Mouse (Mus musculus): ENCODE measurements at regions not wholly inside any gene's neighbourhood (a gene's known extent, or its start where the extent isn't known, plus 50 kb on each side); places are given as distances from the start of the nearest gene placed in this dataset.

DNA sequence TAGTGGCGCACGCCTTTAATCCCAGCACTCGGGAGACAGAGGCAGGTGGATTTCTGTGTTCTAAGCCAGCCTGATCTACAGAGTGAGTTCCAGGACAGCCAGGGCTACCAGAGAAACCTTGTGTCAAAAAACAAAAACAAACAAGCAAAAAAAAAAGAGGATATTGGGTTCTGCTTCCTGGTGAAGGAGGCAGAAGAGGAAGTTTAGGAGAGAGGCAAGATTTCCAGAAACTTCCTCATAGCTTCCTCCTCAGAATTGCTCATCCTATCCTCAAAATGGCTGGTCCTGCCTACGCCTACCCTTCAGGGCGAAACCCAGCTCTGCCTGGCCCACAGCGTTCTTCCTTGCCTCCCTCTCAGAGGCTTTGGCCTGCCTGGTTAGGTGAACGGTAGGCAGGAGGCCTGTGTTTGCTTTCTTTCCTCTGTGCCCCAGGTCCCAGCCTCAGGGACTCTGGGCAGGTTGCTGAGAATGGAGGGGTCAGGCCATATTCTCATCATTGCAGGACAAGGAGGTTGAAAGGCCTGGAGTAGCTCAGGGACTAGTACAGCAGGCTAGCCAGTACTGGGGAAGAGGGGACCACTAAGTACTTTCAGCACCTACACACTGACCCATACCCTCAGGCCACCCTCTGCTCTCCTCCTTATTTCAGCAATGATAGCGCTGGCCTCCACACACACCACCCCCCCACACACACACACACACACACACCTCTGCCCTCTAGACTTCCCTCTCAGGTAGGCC, 79.6 kb downstream of the Zfp36l2 start:
- DNase-seq (ENCODE audit: low read depth, low spot score), result no peak

DNA sequence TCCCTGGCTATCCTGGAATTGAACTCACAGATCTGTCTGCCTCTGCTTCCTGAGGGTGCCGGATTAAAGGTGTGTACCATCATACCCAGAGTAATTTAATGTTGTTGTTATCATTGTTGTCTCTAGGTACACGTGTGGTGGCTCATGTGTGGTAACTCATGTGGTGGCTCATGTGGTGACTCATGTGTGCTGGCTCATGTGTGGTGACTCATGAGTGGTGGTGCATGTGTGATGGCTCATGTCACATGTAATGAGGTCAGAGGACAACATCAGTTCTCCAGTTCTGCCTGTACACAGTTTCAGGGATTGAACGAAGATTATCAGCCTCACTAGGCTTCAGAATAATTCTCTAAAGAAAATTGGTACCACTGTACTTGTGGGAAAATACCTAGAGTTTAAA, 80.2 kb downstream of the Zfp36l2 start:
- DNase-seq (ENCODE audit: low read depth, low spot score), result no peak

GRCm38 (mm10) chr17:84104242-84104641, 83.5 kb downstream of the Zfp36l2 start:
- no peak for DNase-seq (ENCODE audit: low read depth, low spot score)

- no peak for DNase-seq (ENCODE audit: low read depth, low spot score)
Measured at GRCm38 (mm10) chr17:84103344-84103743, 84.4 kb downstream of the Zfp36l2 start.

DNA sequence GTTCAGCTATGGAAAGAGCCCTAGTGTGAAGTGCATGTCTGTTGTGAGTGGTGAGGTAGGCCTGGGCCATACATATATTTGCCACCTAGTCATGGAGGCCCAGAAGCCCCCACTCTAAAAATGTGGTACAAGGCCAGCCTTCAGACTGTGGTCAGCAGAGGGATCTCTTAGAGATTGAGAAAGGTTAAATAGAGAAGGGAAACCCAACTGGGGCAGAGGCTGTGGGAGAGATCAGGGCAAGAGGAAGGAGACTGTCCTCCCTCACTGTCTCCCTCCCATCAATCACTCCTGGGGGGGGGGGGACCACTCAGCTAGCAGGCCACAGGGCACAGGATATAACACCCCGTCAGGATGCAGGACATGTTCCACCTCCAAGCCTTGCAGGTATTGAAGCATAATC, 86.1 kb downstream of the Zfp36l2 start:
- DNase-seq (ENCODE audit: low read depth, low spot score), result no peak

DNA sequence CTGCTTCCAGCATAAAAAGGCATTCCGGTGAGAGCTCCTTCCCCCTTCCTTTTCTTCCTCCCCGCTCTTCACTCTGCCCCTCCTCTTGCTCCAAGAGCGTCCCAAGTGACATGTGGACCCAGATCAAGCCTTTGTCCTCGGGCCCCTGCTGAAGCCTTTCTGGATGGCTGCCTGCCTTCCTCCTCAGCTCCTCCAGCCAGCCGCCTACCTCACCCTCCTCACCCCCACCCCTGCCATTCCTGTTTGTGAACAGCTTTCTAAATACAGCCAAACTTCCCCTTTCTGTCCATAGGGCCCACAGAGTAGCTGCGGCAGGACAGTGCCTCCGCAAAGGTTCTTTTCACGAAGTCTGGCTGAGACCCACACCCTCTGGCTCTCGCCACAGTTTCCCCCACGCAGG, 87.2 kb downstream of the Zfp36l2 start:
- DNase-seq (ENCODE audit: low read depth, low spot score), result no peak

GRCm38 (mm10) chr17:84099737-84100136, 88.0 kb downstream of the Zfp36l2 start:
- no peak for DNase-seq (ENCODE audit: low read depth, low spot score)

GRCm38 (mm10) chr17:84097871-84098430, 89.8 kb downstream of the Zfp36l2 start:
- DNase-seq (ENCODE audit: low read depth, low spot score), result no peak

DNA sequence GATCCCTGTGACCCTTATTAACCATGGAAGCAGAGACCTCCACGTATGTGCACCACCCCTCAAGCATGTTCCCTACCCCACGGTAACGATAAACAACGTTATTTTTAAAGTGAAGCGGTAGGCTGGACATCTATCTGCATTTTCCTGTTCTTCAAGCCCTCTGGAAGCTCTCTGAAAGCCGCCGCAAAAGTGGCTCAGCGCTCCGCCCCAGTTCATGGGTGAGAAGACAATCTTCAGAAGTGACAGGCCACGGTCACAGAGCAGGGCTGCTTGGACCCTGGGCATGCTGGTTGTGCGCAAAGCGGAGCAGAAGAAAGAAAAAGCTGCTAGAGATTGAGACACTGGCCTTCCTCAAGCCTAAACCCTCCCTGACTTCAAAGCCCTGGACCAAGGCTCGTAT, 90.5 kb downstream of the Zfp36l2 start:
- no peak for DNase-seq (ENCODE audit: low read depth, low spot score)

DNA sequence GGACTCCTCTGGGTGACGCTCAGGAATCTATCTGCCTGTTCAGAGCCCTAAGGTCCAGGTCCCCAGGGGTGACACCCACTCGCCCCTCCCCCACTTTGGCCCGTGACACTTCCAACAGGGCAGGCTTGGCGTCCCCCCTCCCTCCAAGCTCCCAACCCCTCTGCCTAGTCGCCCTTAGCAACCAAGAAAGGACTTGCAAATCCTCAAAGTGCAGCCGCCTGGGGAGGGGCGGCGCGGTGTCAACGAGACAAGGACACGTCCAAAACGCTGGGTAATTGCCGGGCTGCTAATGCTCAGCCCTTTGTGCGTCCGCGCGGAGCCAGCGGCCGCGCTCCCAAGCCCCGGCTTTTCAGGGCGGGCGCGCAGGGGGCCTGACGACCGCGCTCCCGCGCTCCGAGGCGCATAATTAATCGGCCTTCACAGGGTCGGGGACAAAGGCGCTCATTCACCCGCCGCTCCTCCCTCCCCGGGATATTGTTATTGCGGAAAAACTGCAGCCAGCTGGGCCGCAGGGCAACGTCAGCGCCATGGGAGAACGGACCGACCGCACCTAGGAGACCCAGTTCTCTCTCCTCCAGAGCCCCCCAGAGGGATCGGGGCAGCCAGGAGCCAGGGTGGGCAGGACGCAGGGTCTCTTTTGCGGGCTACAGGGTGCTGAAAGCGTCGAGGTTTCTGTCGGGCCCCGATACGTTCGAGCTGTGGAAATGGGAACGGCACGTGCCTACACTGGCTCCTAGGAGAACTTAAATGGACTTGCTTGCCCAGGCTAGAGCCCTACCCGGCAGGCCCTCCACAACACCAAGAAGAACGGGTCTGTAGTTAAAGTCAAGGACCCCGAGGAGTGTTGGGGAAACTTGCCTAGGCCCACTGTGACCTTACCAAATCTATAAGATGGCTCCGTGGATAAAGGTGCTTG, 91.1 kb downstream of the Zfp36l2 start:
- no peak for DNase-seq (ENCODE audit: low read depth, low spot score)

GRCm38 (mm10) chr17:84095829-84096228, 91.9 kb downstream of the Zfp36l2 start:
- DNase-seq (ENCODE audit: low read depth, low spot score), result no peak

DNA sequence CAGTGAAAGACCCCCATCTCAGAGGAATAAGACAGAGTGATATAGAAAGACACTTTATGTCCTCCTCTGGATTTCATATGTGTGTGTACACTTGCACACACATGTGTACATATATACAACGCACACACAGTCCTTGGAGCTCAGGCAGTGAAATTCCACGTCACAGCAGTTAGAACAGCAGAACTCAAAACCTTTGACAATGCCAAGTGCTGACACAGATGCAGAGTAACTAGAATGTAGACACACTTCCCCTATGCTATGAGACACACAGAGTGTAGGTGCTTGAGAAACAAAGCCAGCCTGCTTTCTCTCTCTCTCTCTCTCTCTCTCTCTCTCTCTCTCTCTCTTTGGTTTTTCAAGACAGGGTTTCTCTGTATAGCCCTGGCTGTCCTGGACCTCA, 92.7 kb downstream of the Zfp36l2 start:
- no peak for DNase-seq (ENCODE audit: low read depth, low spot score)

DNA sequence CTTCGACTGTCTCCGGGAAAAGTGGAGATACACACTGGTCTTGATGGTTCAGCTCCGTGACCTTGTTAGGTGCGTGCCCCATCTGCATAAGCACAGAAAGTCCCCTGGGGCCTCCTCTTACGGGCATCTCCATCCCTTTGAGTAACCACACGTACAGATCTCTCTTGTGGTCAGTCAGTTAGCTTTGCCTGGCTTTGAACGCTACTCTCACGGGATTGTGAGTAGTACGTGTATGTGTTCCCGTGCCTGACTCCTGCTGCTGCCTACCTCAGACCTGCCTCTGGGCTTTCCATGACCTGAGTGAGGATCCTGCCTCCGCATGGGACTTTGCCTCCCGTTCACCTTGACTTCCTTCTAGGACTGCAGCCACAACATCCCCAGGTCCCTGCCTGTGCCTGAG, 101.4 kb downstream of the Zfp36l2 start:
- DNase-seq (ENCODE audit: low read depth, low spot score), result no peak

- no peak for DNase-seq (ENCODE audit: low read depth, low spot score)
Measured at GRCm38 (mm10) chr17:84085721-84086120, 102.0 kb downstream of the Zfp36l2 start.

DNA sequence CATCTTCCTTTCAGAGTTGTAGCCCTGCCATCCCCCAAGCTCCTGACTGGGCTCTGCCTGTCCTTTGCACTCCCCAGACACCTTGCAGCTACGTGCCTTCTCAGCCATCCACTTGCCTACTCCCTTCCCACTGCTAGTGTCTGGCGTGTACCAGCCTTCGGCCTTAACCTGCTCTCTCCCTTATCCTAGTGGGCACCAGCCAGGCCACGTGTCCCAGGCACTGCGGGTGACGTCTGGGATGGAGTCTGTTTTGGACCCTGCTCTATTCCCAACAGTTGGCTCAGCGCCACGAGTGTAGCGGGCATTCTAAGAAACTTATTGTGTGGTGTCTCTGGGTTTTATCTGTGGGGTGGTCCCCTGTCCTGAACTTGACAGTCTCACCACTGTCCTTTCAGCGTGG, 102.5 kb downstream of the Zfp36l2 start:
- DNase-seq (ENCODE audit: low read depth, low spot score), result no peak

DNA sequence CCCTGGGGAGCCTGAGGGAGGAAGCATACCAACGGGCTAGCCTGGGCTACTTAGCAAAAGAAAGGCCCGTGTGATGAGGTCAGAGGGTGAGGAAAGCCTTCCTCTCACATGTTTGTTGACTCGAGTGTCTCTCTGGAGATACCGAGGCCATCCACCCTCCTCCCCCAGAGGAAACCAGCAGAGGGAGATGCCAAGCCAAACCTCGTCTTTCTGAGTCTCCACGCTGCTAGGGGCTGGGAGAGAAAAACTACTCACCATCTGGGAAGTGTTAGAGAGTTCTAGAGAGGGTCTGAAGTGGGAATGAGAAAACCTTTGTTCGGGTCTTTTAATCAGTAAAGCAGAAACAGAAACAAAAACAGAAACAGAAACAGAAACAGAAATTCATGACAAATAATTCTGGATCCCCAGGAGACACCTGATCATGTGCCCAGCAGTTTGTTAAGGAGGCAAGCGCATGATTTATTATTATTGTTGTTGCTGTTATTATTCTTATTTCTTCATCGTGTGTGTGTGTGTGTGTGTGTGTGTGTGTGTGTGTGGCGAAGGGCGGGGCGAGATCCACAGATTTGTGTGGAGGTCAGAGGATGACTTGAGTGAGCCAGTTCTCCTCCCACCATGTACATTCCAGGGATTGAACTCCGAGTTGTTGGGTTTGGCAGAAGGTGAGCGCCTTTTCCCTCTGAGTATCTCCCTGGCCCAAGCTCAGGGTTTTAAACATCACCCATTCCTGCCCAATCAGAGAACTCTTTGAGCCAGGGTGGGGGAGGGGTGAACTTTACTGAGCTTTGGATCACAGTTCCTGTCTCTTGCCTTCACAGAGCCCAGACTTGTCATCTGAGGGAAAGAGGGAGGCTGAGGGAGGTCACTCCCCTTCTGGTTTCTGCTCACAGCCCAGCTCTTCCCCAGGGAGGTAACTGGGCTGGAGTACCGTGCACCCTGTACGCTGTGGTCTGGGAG, 104.2 kb downstream of the Zfp36l2 start:
- DNase-seq (ENCODE audit: low read depth, low spot score), result no peak

DNA sequence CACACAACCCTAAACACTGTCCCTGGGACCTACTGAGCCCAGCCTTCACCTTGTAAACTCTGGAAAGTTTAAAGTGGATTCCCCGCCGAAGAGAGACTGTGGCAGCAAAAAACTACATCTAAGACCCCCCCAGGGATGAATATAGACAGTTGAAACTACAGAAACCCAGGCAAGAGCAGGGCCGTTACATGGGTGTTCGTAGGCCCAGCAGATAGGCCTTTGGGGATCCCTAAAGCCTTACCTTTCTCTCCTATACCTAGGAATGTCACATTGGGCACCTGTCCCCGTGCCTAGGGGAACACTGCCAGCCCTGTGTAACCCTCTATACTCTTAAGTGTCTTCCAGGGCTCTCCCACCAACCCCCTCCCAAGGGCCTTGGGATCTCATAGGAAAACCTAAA, 105.2 kb downstream of the Zfp36l2 start:
- no peak for DNase-seq (ENCODE audit: low read depth, low spot score)

DNA sequence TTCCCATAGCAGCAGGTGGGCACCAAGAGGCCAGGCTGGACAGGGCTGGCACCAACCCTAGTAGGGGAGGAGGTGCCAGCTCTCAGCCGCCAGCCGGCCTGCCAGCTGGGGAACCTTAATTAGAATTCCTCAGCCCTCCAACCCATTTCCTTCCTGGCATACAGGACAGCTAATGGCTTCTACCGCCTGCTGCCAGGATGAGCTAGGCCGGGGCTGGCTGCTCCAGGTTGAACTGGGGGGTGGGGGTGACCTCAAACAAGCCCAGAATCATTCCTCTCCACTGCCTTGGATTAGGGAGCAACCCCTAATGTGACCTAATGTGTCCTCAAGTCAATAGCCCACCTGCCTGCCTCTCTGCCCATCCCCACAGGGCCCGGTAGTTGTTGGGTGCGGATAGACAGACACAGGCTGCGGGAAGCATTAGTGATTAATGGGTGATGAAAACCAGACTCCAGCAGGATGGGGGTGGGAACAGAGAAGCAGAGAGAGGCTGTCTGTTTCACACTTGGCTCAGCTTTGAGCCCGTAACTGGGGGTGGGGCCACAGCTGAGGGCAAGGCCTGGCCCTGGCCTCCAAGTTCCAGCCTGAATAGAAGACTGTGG, 105.9 kb downstream of the Zfp36l2 start:
- no peak for DNase-seq (ENCODE audit: low read depth, low spot score)

GRCm38 (mm10) chr17:84075081-84075938, 112.4 kb downstream of the Zfp36l2 start:
- no peak for DNase-seq (ENCODE audit: low read depth, low spot score)

Measured in c-Kit-negative CD71-positive TER-119-positive erythroid progenitor cells, embryonic 14.5 days (primary cell).